Mouse (Mus musculus): ENCODE measurements at regions not wholly inside any gene's neighbourhood (a gene's known extent, or its start where the extent isn't known, plus 50 kb on each side); places are given as distances from the start of the nearest gene placed in this dataset.

DNA sequence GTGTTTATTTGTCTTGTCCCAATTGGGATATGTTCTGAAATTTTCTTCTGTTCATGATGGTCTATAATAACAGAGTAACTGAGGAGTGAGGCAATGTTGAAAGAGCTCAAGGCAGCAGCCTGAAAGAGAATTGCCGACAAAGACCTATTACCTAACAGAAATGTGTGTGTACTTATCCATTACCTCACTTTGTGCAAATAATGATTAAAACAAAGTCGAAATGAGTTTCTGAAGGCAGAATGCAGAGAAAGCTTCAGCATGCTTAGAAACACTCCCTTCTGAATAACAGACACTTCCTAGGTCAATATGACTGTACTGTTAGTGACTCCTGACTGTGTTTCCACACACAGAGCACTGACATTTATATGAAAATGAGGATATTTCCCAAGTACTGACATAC lies 63.0 kb downstream of the Kbtbd8 start:
- peaks cover 36% of the 10 kb centered on the region; the same call in 1 of the 2 replicates for H3K27me3 ChIP-seq (ENCODE audit: control insufficient read depth, insufficient read depth, low read length)
- ATAC-seq (ENCODE audit: low FRiP score, low TSS enrichment) (no peak), DNase-seq (no peak)
- 84% methylated on average over 2 of the region's 2 CpGs for WGBS
- no peak overlapping the region for H3K27ac ChIP-seq (replicated peaks; ENCODE audit: low read depth, low read length)
- H3K4me3 ChIP-seq (replicated peaks; ENCODE audit: low read depth, low read length), result no peak overlapping the region
- H3K9me3 ChIP-seq (ENCODE audit: control insufficient read depth, low read length), result no peaks in the 10 kb centered on the region
- no peak overlapping the region for H3K9ac ChIP-seq (replicated peaks; ENCODE audit: low read length)
- H3K4me1 ChIP-seq (ENCODE audit: control insufficient read depth, insufficient read depth, low read length), result no peaks in the 10 kb centered on the region
- no peak overlapping the region for H3K4me2 ChIP-seq (ENCODE audit: low read length)
- H3K36me3 ChIP-seq (ENCODE audit: control insufficient read depth, insufficient read depth, low read length), result no peaks in the 10 kb centered on the region

GRCm38 (mm10) chr6:95182238-95182637 lies 65.2 kb downstream of the Kbtbd8 start:
- H3K9me3 ChIP-seq (ENCODE audit: control insufficient read depth, low read length), result no peaks in the 10 kb centered on the region
- no peaks in the 10 kb centered on the region for H3K4me1 ChIP-seq (ENCODE audit: control insufficient read depth, insufficient read depth, low read length)
- WGBS, result 67% methylated on average over 1 of the region's 1 CpGs
- ATAC-seq (ENCODE audit: low FRiP score, low TSS enrichment), result no peak
- H3K27ac ChIP-seq (replicated peaks; ENCODE audit: low read depth, low read length), result no peak overlapping the region
- peaks cover 27% of the 10 kb centered on the region; the same call in 1 of the 2 replicates for H3K27me3 ChIP-seq (ENCODE audit: control insufficient read depth, insufficient read depth, low read length)
- H3K36me3 ChIP-seq (ENCODE audit: control insufficient read depth, insufficient read depth, low read length), result no peaks in the 10 kb centered on the region
- H3K9ac ChIP-seq (replicated peaks; ENCODE audit: low read length), result no peak overlapping the region
- no peak overlapping the region for H3K4me3 ChIP-seq (replicated peaks; ENCODE audit: low read depth, low read length)
- DNase-seq, result no peak
- no peak overlapping the region for H3K4me2 ChIP-seq (ENCODE audit: low read length)

GRCm38 (mm10) chr6:95185074-95185931 lies 68.3 kb downstream of the Kbtbd8 start:
- Histone ChIP-seq H3K9me3 (ENCODE audit: control insufficient read depth, low read length) (no peaks in the 10 kb centered on the region), H3K27me3 (ENCODE audit: control insufficient read depth, insufficient read depth, low read length) (peaks cover 14% of the 10 kb centered on the region; the same call in 1 of the 2 replicates), H3K4me1 (ENCODE audit: control insufficient read depth, insufficient read depth, low read length) (no peaks in the 10 kb centered on the region), H3K4me3 (replicated peaks; ENCODE audit: low read depth, low read length) (no peak overlapping the region), H3K36me3 (ENCODE audit: control insufficient read depth, insufficient read depth, low read length) (no peaks in the 10 kb centered on the region), H3K9ac (replicated peaks; ENCODE audit: low read length) (no peak overlapping the region), H3K4me2 (ENCODE audit: low read length) (no peak overlapping the region), H3K27ac (replicated peaks; ENCODE audit: low read depth, low read length) (no peak overlapping the region)
- ATAC-seq (ENCODE audit: low FRiP score, low TSS enrichment) (no peak), DNase-seq (no peak)
- WGBS, result 81% methylated on average over 7 of the region's 7 CpGs

DNA sequence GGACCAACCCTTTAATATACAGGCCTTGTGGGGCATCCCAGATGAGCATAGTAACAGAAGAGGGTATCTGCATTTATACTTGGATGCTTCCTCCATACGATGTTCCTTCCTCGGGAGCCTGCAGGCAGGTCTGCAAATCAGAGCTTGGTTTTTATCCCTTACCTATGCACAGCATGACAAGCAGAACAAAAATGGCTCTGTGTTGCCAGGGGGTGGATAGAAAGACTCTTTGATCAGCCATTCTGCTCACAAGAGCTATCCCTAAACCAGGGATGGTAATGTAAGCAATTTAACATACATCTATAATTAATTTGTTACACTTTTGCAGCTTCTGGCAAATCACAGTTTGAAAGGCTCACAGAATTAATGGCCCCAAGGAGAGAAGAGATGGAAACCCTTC lies 79.6 kb downstream of the Kbtbd8 start:
- ATAC-seq (ENCODE audit: low FRiP score, low TSS enrichment) (no peak), DNase-seq (peak; percentile 56)
- Histone ChIP-seq H3K4me2 (ENCODE audit: low read length) (no peak overlapping the region), H3K9ac (replicated peaks; ENCODE audit: low read length) (no peak overlapping the region), H3K27me3 (ENCODE audit: control insufficient read depth, insufficient read depth, low read length) (peaks cover 5% of the 10 kb centered on the region; the same call in 1 of the 2 replicates), H3K4me3 (replicated peaks; ENCODE audit: low read depth, low read length) (no peak overlapping the region), H3K9me3 (ENCODE audit: control insufficient read depth, low read length) (no peaks in the 10 kb centered on the region), H3K4me1 (ENCODE audit: control insufficient read depth, insufficient read depth, low read length) (no peaks in the 10 kb centered on the region), H3K36me3 (ENCODE audit: control insufficient read depth, insufficient read depth, low read length) (no peaks in the 10 kb centered on the region), H3K27ac (replicated peaks; ENCODE audit: low read depth, low read length) (0 out of 2 replicates have a peak overlapping the region, but pooled peaks have one; percentile 2)
- 25% methylated on average over 2 of the region's 2 CpGs for WGBS

DNA sequence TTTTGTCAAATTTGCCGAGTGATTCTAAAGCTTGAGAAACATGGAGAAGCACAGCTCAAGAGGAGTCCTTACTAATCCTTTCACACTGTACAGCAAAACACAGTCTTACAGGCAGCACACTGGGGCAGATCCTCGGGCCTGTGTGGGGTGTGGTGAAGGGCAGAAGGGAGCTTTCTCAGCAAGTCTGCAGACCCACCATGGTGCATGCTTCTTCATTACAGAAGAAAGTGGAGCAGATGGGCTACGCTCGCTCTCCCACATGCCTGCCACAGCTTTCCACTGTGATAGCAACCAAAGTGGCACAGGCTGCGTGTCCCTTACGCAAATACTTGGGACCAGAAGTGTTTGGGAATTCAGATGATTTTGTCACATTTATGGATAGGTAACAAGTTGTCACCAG lies 81.6 kb downstream of the Kbtbd8 start:
- DNase-seq, result no peak
- ATAC-seq (ENCODE audit: low FRiP score, low TSS enrichment), result no peak
- 82% methylated on average over 6 of the region's 6 CpGs for WGBS
- Histone ChIP-seq H3K4me3 (replicated peaks; ENCODE audit: low read depth, low read length) (no peak overlapping the region), H3K9ac (replicated peaks; ENCODE audit: low read length) (no peak overlapping the region), H3K4me2 (ENCODE audit: low read length) (no peak overlapping the region), H3K36me3 (ENCODE audit: control insufficient read depth, insufficient read depth, low read length) (no peaks in the 10 kb centered on the region), H3K27ac (replicated peaks; ENCODE audit: low read depth, low read length) (no peak overlapping the region), H3K4me1 (ENCODE audit: control insufficient read depth, insufficient read depth, low read length) (peaks cover 17% of the 10 kb centered on the region), H3K9me3 (ENCODE audit: control insufficient read depth, low read length) (no peaks in the 10 kb centered on the region), H3K27me3 (ENCODE audit: control insufficient read depth, insufficient read depth, low read length) (peaks cover 5% of the 10 kb centered on the region; the same call in 1 of the 2 replicates)

- peaks cover 5% of the 10 kb centered on the region; the same call in 1 of the 2 replicates for H3K27me3 ChIP-seq (ENCODE audit: control insufficient read depth, insufficient read depth, low read length)
- H3K9ac ChIP-seq (replicated peaks; ENCODE audit: low read length), result no peak overlapping the region
- DNase-seq (peak; percentile 77), ATAC-seq (ENCODE audit: low FRiP score, low TSS enrichment) (peak; percentile 72; the same call in 1 of the 2 replicates)
- peak overlapping the region; percentile 40 for H3K4me2 ChIP-seq (ENCODE audit: low read length)
- peak overlapping the region; percentile 74 for H3K27ac ChIP-seq (replicated peaks; ENCODE audit: low read depth, low read length)
- WGBS, result 5% methylated on average over 6 of the region's 6 CpGs
- 0 out of 2 replicates have a peak overlapping the region, but pooled peaks have one; percentile 5 for H3K4me3 ChIP-seq (replicated peaks; ENCODE audit: low read depth, low read length)
- no peaks in the 10 kb centered on the region for H3K36me3 ChIP-seq (ENCODE audit: control insufficient read depth, insufficient read depth, low read length)
- peaks cover 20% of the 10 kb centered on the region for H3K4me1 ChIP-seq (ENCODE audit: control insufficient read depth, insufficient read depth, low read length)
- H3K9me3 ChIP-seq (ENCODE audit: control insufficient read depth, low read length), result no peaks in the 10 kb centered on the region
Measured at GRCm38 (mm10) chr6:95202291-95202790, 85.3 kb downstream of the Kbtbd8 start.

DNA sequence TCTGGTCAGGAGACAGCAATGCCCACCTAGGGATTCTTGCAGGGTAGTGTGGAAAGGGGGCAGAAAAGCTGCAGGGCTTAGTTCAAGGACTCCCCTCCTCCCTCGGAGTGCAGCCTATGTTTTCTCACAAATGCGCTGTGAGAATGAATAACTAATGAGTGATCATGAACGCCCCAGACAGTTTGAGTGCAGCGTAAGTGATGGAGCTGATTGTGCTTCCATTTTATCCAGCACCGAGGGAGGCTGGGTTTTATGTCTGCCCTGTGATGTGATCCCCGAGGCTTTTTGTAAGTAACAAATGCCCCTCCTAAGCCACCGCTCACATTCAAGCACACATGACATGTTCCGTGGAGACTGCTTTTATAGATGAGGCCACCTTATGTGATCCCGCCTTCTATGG lies 85.9 kb downstream of the Kbtbd8 start:
- Histone ChIP-seq H3K9me3 (ENCODE audit: control insufficient read depth, low read length) (no peaks in the 10 kb centered on the region), H3K4me1 (ENCODE audit: control insufficient read depth, insufficient read depth, low read length) (peaks cover 20% of the 10 kb centered on the region), H3K4me2 (ENCODE audit: low read length) (peak overlapping the region; percentile 40), H3K4me3 (replicated peaks; ENCODE audit: low read depth, low read length) (no peak overlapping the region), H3K27ac (replicated peaks; ENCODE audit: low read depth, low read length) (peak overlapping the region; percentile 74), H3K27me3 (ENCODE audit: control insufficient read depth, insufficient read depth, low read length) (peaks cover 5% of the 10 kb centered on the region; the same call in 1 of the 2 replicates), H3K9ac (replicated peaks; ENCODE audit: low read length) (no peak overlapping the region; the same call in 1 of the 2 replicates), H3K36me3 (ENCODE audit: control insufficient read depth, insufficient read depth, low read length) (no peaks in the 10 kb centered on the region)
- DNase-seq (peak; percentile 69), ATAC-seq (ENCODE audit: low FRiP score, low TSS enrichment) (peak; percentile 71)
- WGBS, result 5% methylated on average over 9 of the region's 9 CpGs

- 67% methylated on average over 3 of the region's 3 CpGs for WGBS
- Histone ChIP-seq H3K4me3 (replicated peaks; ENCODE audit: low read depth, low read length) (no peak overlapping the region), H3K4me2 (ENCODE audit: low read length) (no peak overlapping the region), H3K36me3 (ENCODE audit: control insufficient read depth, insufficient read depth, low read length) (no peaks in the 10 kb centered on the region), H3K27ac (replicated peaks; ENCODE audit: low read depth, low read length) (no peak overlapping the region), H3K9me3 (ENCODE audit: control insufficient read depth, low read length) (no peaks in the 10 kb centered on the region), H3K9ac (replicated peaks; ENCODE audit: low read length) (no peak overlapping the region), H3K4me1 (ENCODE audit: control insufficient read depth, insufficient read depth, low read length) (peaks cover 20% of the 10 kb centered on the region), H3K27me3 (ENCODE audit: control insufficient read depth, insufficient read depth, low read length) (no peaks in the 10 kb centered on the region)
- DNase-seq (no peak), ATAC-seq (ENCODE audit: low FRiP score, low TSS enrichment) (no peak)
Measured at GRCm38 (mm10) chr6:95204231-95204630, 87.2 kb downstream of the Kbtbd8 start.
